Mouse (Mus musculus) liver (tissue): ENCODE measurements around the gene Lcn11.
A peak's percentile ranks its signal among the peaks of the same experiment; 100 is the strongest.
"Not testable (repeated sequence)": the region's sequence is repeated elsewhere in the genome, so short reads cannot be mapped to it uniquely, and the experiment has no call there.

ENCODE experiments used
- DNase-seq: peaks from one replicate; pipeline ENCODE4 v3.0.0-alpha.2; 2020; ENCODE audit warnings: mixed read lengths

The Lcn11 gene

GRCm38 (mm10) chr2:25776717-25777116, at the start of gene Lcn11:
TSS of gene Lcn11 (plus strand) at chr2:25777017.
- DNase-seq = no peak

GRCm38 (mm10) chr2:25733199-25733930, 43.5 kb upstream of the Lcn11 start:
- DNase-seq = no peak

- DNase-seq = not testable (repeated sequence)
Observed at GRCm38 (mm10) chr2:25736709-25737108, 40.1 kb upstream of the Lcn11 start, which contains the start of gene Obp2b. TSS of gene Obp2b (plus strand) at chr2:25737009.

GRCm38 (mm10) chr2:25741671-25742070, 35.1 kb upstream of the Lcn11 start:
- no peak for DNase-seq

GRCm38 (mm10) chr2:25754201-25754600, 22.6 kb upstream of the Lcn11 start:
- DNase-seq = no peak

DNA sequence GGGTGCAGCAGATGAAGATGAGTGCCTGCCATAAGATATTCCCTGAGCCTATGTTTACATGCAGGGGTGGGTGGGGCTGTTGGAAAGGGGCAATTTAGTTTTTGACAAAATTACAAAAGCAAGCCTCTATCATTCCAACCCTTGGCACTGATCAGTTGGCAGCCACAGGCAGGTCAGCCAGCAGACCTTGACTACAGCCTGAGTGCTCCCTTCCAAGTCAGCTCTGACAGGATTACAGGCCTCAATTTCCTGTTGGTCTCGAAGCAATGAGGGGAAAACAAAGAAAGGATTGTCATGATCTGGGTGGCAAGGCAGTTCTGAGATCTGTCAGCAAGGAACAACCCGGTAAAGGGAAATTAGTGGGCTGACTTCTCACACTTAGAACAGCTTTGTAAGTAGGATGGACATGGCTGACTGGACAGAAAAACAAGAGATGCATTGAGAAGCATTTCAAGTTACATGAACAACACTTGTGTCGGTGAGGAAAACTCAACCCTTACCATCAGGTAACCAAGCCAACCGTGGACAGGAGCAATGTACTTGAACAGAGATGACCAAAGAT, 18.7 kb upstream of the Lcn11 start:
- DNase-seq = no peak

DNA sequence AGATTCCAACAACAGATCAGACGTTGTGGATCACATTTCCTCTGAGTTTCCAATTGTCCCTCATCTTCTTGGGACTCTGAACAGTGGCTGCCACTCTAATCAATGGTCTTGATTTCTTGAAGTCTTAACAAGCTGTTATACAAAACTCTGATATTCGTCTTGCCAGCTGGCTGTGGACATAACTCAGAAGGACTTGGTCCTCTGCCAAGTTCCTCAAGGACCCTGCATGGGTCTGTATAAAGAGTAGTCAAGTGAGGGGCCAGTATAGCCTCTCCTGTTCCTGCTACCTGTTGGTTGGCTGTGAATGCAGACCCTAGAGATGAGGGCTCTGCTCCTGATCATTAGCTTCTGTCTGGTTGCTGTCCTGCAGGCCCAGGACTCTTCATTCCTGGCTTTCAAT, 11.5 kb upstream of the Lcn11 start, which contains the start of gene Lcn3:
Gene Lcn3 (plus strand): TSS at position 301 of the 400 bp plus-strand sequence.
- no peak for DNase-seq

GRCm38 (mm10) chr2:25767764-25768163, 9.1 kb upstream of the Lcn11 start:
- no peak for DNase-seq

GRCm38 (mm10) chr2:25773507-25773906, 3.3 kb upstream of the Lcn11 start:
- no peak for DNase-seq

- no peak for DNase-seq
Observed at GRCm38 (mm10) chr2:25774640-25775039, 2.2 kb upstream of the Lcn11 start.

DNA sequence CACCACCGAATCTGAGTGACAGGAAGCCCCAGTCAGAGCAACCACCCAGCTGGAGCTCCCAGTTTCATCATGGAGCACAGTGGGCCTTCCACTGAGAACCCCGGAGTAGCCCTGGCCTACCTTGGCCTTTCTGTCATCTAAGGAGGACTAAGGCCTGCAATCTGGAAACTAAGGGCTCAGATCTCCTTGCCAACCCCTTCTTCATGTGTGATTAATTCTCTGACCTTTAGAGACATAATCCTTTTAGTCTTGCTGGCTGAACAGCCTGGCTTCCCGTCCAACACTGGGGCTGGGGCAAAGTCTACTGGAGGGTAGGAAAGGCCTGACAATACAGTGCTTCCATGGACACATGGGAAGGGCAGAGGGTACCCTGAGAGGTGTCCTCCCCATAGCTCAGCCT, 826 bp upstream of the Lcn11 start:
- DNase-seq = no peak

GRCm38 (mm10) chr2:25779076-25779475, 2.3 kb downstream of the Lcn11 start:
- DNase-seq = no peak

GRCm38 (mm10) chr2:25780921-25781320, 4.1 kb downstream of the Lcn11 start:
- DNase-seq = no peak

DNA sequence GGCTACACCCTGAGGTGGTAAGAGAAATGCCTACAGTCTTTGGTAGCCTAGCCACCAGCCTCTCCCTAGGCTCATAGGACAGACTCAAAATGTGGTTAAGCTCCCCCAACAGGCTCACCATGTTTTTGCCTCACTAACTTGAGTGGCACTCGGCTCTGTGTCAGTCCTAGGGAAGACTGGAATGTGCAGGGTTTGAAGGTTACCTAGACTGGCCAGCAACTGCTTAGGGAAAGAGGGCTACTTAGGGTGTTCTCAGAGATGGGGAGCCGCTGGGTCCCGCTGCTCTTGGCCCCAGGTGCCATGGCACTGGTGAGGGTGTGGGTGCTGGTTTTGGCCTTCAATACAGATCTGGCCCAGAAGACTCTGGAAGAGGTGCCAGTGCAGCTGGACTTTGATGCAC, 5.1 kb downstream of the Lcn11 start, which contains the start of gene Gm13539:
Gene Gm13539 (plus strand): TSS at position 301 of the 400 bp plus-strand sequence.
- DNase-seq = no peak

DNA sequence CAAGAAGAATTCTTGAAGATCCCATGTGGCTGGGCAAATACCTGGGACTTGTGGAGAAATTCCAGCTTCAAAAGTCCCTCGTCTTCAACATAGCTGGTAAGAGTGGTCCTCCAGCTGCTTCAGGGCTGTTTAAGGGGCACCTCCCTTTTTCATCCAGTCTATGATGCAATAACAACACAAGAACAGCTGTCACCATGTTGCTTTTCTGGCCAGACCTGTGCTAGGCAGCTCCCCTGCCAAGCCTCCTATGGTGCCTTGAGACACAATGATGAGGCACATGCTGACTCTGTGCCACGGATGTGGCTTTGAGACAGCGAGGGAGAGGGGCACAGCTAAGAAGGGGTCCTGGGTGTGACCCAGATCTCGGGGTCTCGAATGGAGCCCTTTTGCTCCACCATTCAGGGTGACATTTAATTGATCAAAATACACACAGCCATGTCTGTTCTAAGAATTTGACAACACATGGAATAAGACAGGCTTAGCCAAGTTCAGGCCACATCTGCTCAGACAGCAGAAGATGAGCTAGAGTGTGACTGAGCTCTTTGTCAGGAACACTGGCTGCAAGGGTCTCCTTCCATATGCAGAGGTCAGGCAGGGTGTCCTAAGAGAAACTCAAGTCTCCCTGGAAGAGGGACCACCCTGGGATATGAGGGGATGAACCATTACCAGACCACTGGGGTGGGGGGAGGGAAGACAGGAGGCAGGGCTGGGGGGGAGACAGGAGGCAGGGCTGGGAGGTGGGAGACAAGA, 8.9 kb downstream of the Lcn11 start:
- no peak for DNase-seq

- DNase-seq = peak; percentile 21
Observed at GRCm38 (mm10) chr2:25789092-25789491, 12.3 kb downstream of the Lcn11 start.

GRCm38 (mm10) chr2:25797635-25798034, 20.8 kb downstream of the Lcn11 start:
- no peak for DNase-seq

DNA sequence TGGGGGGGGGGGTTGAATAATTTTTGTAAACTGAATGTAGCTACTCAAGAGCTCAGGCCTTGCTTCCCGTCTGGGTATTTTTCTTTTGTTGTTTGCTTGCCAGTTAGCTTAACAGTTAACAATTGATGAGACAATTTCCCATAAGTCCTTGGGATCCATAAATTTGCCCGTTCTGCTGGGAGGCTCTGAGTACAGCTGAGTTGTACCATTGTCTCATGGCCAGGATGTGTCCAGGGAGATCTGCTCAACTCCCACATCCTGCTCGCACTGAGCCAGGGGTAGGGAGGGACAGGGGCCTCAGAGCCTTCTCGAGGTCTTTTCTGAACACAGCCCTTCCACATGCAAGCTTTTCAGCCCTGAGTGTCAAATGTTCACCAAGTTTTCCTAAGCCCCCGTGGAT, 21.2 kb downstream of the Lcn11 start:
- DNase-seq = no peak

DNA sequence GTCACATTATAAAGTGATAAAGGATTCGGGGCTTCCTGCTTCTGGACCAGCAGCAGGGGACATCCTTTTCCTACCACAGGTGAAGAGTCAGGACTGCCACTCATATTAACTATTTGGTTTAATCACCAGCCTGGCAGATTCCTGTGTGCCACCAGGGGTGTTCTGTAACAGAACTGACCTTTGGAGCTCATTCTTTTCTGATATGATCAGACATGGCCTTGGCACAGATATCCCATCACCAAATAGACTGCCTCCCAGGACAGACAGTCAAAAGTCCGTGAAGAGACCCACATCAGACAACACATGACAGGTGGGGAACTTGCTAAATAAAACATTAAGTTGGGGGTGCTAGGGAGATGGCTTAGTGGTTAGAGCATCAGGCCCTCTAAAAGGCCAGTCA, 34.9 kb downstream of the Lcn11 start:
- no peak for DNase-seq

GRCm38 (mm10) chr2:25813364-25813763, 36.5 kb downstream of the Lcn11 start:
- DNase-seq = no peak

DNA sequence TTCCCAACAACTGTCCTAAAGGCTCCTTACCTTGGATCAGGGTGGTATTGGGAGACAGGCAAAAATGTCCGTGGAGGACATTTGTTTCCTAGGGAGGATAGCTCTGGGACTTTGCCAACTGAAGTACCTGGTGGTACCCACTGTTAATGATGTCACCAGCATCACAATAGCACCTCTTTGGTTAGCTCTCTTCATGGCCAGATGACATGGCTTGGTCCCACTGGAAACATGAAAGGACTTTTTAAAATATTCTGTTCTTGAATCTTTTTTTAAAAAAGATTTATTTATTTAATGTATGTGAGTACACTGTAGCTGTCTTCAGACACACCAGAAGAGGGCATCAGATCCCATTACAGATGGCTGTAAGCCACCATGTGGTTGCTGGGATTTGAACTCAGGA, 38.9 kb downstream of the Lcn11 start, which contains the start of gene Glt6d1:
Gene Glt6d1 (minus strand): TSS at position 101 of the 400 bp plus-strand sequence.
- DNase-seq = not testable (repeated sequence)

- no peak for DNase-seq
Observed at GRCm38 (mm10) chr2:25822806-25823205, 46.0 kb downstream of the Lcn11 start, which contains the start of gene Lcn9. TSS of gene Lcn9 (plus strand) at chr2:25823153.

DNA sequence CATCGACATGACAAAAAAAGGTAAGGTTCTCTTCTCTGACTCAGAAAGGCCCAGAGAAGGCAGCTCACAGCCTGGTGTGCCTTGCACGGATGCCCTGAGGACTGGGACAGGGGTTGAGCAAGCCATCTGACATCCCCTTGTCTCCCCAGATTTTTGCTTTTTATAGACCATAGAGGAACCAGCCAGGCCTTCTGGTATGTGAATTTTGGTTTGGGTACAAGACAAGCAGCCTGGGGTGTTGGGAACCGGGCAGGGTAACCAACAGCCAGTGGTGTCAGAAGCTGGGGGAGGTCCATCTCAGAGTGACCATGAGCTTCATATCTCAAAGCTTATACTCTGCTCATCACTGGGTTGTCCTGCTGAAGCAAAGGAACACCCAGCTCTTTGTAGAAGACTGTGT, 47.9 kb downstream of the Lcn11 start:
- no peak for DNase-seq
